Mouse (Mus musculus): ENCODE results near the gene Zfand4. TPM values are rescaled to one million over a fixed set of nuclear protein-coding genes. Genes with fewer than 3 reads are reported as not detected.

The Zfand4 gene
- polyA plus RNA-seq, 1 experiment from 2014 or later, result 8.3 TPM

DNA sequence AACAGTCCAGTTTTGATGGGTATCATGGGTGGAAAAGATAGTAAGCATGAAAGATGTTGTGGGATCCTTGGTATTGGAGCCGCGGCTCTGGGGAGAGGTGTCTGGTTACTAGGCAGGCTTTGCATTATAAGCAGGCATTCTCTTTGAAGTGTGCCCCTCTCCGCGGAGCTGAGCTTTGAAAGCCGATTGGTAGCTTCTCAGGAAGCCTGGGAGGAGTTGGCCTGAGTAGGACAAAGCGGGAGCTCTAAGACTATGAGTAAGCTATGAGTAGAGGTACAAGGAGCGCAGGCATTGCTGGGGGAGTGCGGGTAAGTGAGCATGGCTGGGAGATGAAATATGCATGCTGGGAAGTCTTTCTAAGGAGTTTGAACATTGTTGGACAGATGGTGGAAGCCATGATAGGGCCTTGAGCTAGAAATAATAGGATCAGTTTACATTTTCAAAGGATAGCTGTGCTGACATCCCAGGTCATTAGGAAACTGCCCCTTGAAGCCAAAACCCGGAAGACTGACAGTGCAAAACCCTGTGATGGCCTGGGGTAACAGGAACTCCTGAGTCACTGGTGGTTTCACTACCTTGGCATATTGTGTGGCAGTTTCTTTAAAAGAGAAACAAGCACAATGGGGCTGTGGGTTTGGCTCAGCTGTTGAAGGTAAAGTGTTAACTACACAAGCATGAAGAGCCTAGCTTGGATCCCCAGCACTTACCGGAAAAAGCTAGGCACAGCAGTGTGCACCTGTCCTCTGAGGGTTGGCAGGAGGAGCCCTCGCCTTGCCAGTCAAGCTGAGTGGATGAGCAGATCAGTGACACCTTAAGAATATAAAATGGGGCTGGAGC lies 2.5 kb downstream of the Zfand4 start:
- Histone ChIP-seq H3K9me3 (no peaks in the 10 kb centered on the region), H3K4me1 (peaks cover 21% of the 10 kb centered on the region), H3K4me3 (peak overlapping the region; percentile 16), H3K36me3 (no peaks in the 10 kb centered on the region), H3K27me3 (no peaks in the 10 kb centered on the region), H3K27ac (replicated peaks) (peak overlapping the region; percentile 57), H3K9ac (replicated peaks) (no peak overlapping the region), H3K4me2 (replicated peaks) (peak overlapping the region; percentile 38)
- WGBS, result 15% methylated on average over 11 of the region's 11 CpGs
- ATAC-seq (replicated peaks), result peak; percentile 54

DNA sequence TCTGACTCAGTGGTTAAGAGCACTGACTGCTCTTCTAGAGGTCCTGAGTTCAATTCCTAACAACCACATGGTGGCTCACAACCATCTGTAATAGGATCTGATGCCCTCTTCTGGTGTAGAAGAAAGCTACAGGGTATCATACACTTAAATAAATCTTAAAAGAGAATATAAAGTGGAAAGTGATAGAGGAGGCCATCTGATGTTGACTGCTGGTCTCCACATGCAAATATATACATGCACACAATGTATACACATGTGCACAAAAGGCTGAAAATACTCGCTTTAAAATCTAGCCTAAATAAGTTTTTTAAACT lies 3.0 kb downstream of the Zfand4 start:
- no peak overlapping the region for H3K27ac ChIP-seq (replicated peaks)
- H3K4me1 ChIP-seq, result peaks cover 21% of the 10 kb centered on the region
- no peaks in the 10 kb centered on the region for H3K27me3 ChIP-seq
- H3K9me3 ChIP-seq, result no peaks in the 10 kb centered on the region
- no peak overlapping the region for H3K4me3 ChIP-seq
- 96% methylated on average over 1 of the region's 1 CpGs for WGBS
- no peak overlapping the region for H3K4me2 ChIP-seq (replicated peaks)
- H3K36me3 ChIP-seq, result no peaks in the 10 kb centered on the region
- ATAC-seq (replicated peaks), result no peak
- no peak overlapping the region for H3K9ac ChIP-seq (replicated peaks)

DNA sequence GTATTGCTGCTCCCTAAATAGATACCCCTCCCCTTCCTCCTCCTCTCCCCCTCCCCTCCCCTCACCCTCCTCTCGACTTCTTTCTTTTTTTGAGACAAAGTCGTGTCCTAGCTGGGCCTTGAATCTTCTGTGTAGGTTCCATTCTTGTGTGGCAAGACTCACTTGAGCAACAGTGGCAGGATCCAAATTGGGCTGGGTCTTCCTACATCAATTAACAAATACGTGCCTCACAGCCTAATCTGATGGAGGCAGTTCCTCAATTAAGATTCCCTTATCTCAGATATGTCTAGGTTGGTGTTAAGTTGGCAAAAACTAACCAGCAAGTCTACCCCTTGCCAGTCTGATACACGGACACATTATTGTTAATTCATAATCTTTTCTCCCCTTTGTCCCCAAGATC lies 11.7 kb downstream of the Zfand4 start:
- 63% methylated on average over 4 of the region's 4 CpGs for WGBS

DNA sequence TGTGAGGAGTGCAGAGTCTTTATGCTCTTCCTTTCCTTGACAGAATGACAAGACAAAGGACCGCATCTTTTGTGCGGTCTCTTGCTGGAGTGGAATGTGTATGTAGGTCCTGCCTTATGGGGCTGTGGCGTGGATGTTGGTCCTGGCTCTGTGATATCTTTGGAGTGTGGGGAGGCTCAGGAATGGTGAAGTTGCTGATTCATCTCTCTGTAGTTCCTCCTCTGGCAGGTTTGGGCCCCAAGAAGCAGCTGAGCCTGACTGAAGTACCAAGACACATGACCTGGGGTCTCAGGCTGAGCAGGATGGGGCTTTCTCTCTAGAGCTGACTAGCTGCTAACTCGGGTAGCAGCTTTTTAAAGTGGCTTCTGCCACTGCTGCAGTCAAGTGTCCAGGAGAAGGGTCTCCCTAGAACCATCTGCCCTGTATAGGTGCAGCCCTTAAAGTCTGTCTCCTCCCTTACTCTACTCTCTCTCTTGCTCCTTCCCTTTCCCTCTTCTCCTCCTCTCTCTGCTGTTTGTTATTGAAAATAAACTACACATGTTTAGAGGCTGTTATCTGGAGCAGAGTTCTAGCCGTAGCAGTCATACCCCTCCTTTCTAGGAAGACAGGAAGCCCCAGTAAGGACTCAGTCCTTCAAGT lies 14.8 kb downstream of the Zfand4 start:
- H3K4me1 ChIP-seq, result no peaks in the 10 kb centered on the region
- no peak overlapping the region for H3K4me3 ChIP-seq
- no peak overlapping the region for H3K4me2 ChIP-seq (replicated peaks)
- H3K36me3 ChIP-seq, result 0 out of 2 replicates have a peak, but pooled peaks cover 9% of the 10 kb centered on the region
- WGBS, result 86% methylated on average over 5 of the region's 5 CpGs
- no peaks in the 10 kb centered on the region for H3K27me3 ChIP-seq
- no peak overlapping the region for H3K9ac ChIP-seq (replicated peaks)
- no peaks in the 10 kb centered on the region for H3K9me3 ChIP-seq
- no peak for ATAC-seq (replicated peaks)
- no peak overlapping the region for H3K27ac ChIP-seq (replicated peaks)

More for the DNA sequence above, 11.7 kb downstream of the Zfand4 start:
- no peaks in the 10 kb centered on the region for H3K9me3 ChIP-seq
- no peaks in the 10 kb centered on the region for H3K27me3 ChIP-seq
- 0 out of 2 replicates have a peak, but pooled peaks cover 9% of the 10 kb centered on the region for H3K36me3 ChIP-seq
- H3K9ac ChIP-seq (replicated peaks), result no peak overlapping the region
- no peak overlapping the region for H3K27ac ChIP-seq (replicated peaks)
- no peaks in the 10 kb centered on the region for H3K4me1 ChIP-seq
- no peak overlapping the region for H3K4me2 ChIP-seq (replicated peaks)
- ATAC-seq (replicated peaks), result no peak
- no peak overlapping the region for H3K4me3 ChIP-seq

DNA sequence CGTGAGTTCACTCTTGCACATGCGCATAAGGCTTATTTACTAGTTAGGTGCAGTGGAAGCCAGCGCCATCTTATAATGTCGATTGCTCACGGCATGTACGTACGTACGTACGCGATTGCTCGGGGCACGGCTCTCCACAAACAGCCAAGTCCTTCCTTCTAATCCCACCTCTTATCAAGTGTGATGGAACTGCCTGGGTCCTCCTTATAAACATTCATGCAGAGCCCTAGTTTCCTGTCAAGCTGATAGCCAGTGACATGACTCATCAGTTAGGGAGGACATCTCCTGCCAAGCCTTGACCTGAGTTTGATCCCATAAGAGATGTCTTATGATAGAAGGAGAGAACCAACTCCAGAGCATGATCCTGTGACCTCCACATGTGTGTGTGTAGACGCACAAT lies 17.0 kb downstream of the Zfand4 start:
- 97% methylated on average over 13 of the region's 13 CpGs for WGBS
- H3K9me3 ChIP-seq, result no peaks in the 10 kb centered on the region
- no peak overlapping the region for H3K9ac ChIP-seq (replicated peaks)
- 0 out of 2 replicates have a peak, but pooled peaks cover 2% of the 10 kb centered on the region for H3K36me3 ChIP-seq
- H3K4me3 ChIP-seq, result no peak overlapping the region
- no peaks in the 10 kb centered on the region for H3K4me1 ChIP-seq
- no peak overlapping the region for H3K27ac ChIP-seq (replicated peaks)
- H3K4me2 ChIP-seq (replicated peaks), result no peak overlapping the region
- H3K27me3 ChIP-seq, result no peaks in the 10 kb centered on the region
- no peak for ATAC-seq (replicated peaks)

DNA sequence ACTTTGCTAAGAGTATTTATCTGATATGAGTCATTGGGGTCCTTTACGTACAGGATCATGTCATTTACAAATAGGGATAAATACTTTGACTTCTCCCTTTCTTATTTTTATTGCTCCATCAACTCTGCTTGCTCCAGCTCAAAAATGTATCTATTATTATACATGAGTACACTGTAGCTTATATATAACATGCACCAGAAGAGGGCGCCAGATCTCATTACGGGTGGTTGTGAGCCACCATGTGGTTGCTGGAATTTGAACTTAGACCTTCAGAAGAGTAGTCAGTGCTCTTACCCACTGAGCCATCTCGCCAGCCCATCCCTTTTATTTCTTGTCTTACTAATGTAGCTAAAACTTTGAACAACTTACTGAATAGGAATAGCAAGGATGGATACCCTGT lies 18.5 kb downstream of the Zfand4 start:
- no peak for ATAC-seq (replicated peaks)

DNA sequence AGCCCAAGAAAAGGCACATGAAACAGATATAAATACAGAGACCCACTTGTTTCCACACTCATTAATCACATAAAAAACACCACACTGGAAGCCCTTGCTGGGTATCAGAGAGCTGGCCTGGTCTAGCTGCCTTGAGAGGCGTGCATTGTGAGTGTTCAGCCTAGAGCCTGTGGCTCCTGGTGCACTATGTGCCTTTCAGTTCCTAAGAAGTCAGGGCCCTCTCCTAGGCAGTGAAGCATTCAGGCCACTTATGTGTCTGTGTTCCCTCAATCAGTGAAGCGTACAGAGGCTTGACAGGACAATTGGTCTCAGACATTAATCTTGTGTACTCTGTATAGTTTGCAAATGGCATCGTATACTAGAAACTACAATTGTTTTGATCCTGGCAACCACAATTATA lies 19.3 kb downstream of the Zfand4 start:
- Histone ChIP-seq H3K4me2 (replicated peaks) (no peak overlapping the region), H3K4me1 (no peaks in the 10 kb centered on the region), H3K4me3 (no peak overlapping the region), H3K9ac (replicated peaks) (no peak overlapping the region), H3K27ac (replicated peaks) (no peak overlapping the region), H3K27me3 (no peaks in the 10 kb centered on the region), H3K9me3 (no peaks in the 10 kb centered on the region), H3K36me3 (no peaks in the 10 kb centered on the region)
- WGBS, result 88% methylated on average over 3 of the region's 3 CpGs
- no peak for ATAC-seq (replicated peaks)

More for the DNA sequence above, 18.5 kb downstream of the Zfand4 start:
- Histone ChIP-seq H3K36me3 (no peaks in the 10 kb centered on the region), H3K4me2 (replicated peaks) (no peak overlapping the region), H3K27ac (replicated peaks) (no peak overlapping the region), H3K27me3 (no peaks in the 10 kb centered on the region), H3K9me3 (no peaks in the 10 kb centered on the region), H3K9ac (replicated peaks) (no peak overlapping the region), H3K4me1 (no peaks in the 10 kb centered on the region), H3K4me3 (no peak overlapping the region)
- 56% methylated on average over 4 of the region's 4 CpGs for WGBS

DNA sequence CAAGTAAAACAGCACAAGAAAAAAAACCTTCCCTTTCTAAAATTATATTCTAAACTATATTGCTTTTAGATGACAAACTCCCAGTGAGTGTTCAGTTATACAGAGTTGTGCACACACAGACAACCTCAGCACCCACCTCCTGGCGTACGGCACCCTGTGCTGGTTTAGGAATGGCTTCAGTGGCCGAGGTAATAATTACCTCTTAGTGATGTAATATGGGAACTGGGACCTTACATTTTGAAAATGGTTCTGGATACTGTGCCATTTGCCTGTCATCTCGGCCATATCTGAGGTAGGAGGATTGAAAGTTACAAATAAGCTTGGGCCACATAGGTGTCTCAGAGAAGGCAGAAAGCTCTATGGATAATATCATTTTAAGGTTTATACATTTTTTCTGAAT lies 22.3 kb downstream of the Zfand4 start:
- H3K4me1 ChIP-seq, result no peaks in the 10 kb centered on the region
- H3K9me3 ChIP-seq, result no peaks in the 10 kb centered on the region
- WGBS, result 93% methylated on average over 4 of the region's 4 CpGs
- H3K4me3 ChIP-seq, result no peak overlapping the region
- H3K9ac ChIP-seq (replicated peaks), result no peak overlapping the region
- H3K36me3 ChIP-seq, result no peaks in the 10 kb centered on the region
- ATAC-seq (replicated peaks), result no peak
- no peak overlapping the region for H3K4me2 ChIP-seq (replicated peaks)
- H3K27me3 ChIP-seq, result no peaks in the 10 kb centered on the region
- H3K27ac ChIP-seq (replicated peaks), result no peak overlapping the region

DNA sequence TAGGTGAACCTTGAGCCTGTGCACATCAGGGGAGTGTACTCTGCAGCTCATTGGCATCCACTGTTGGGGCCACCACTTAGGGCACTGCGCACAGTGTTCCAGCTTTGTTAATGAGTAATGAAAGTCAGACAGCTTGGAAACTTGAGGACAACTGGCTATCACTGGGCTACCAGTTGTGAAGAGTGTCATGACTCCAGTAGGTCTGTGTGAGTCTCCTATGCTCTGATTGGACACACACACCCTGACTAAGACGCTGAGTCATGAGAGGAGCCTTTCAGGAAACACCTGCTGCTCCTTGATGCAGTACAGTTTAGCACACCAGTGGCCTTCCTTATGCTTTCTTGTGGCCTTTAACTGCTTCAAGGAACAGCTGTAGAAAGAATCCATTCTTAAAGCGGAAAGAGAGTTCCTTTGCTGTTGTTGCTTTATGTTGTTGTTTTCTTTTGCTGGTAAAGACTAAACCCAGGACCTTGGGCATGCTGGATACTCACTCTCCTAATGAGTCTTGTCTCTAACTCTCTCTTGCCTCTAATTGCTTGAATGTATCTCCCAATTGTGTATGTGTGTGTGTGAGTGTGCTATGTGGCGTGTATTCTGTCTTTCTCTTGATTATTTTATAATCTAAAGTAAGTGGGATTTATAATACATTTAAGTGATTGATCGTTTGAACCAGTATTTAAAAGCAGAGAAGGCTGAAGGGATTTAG lies 23.0 kb downstream of the Zfand4 start:
- H3K4me2 ChIP-seq (replicated peaks), result no peak overlapping the region

DNA sequence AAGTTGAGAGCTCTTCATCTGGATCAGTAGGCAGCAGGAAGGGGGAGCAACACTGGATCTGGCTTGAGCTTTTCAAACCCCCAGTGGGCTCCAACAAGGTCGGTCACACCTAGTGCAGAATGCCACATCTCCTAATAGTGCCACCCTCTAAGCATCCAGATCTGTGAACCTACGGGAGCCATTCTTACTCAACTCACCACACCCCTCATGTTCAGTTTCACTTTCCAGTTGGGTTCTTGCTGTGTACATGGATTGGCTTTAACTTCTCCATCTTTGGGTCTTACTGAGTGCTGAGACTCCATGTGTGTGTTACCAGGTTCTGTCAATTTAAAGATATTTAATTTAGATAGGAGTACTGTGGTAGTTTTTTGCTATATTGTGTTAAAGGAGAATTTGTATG lies 47.4 kb downstream of the Zfand4 start:
- Histone ChIP-seq H3K27ac (replicated peaks) (no peak overlapping the region), H3K9me3 (no peaks in the 10 kb centered on the region), H3K9ac (replicated peaks) (no peak overlapping the region), H3K4me1 (no peaks in the 10 kb centered on the region), H3K4me3 (no peak overlapping the region), H3K36me3 (no peaks in the 10 kb centered on the region), H3K4me2 (replicated peaks) (no peak overlapping the region), H3K27me3 (no peaks in the 10 kb centered on the region)
- ATAC-seq (replicated peaks), result no peak
- 94% methylated on average over 2 of the region's 2 CpGs for WGBS

More for the DNA sequence above, 23.0 kb downstream of the Zfand4 start:
- WGBS, result 87% methylated on average over 5 of the region's 5 CpGs
- Histone ChIP-seq H3K9me3 (no peaks in the 10 kb centered on the region), H3K27me3 (no peaks in the 10 kb centered on the region), H3K9ac (replicated peaks) (no peak overlapping the region), H3K4me1 (no peaks in the 10 kb centered on the region), H3K36me3 (no peaks in the 10 kb centered on the region), H3K27ac (replicated peaks) (no peak overlapping the region), H3K4me3 (no peak overlapping the region)
- no peak for ATAC-seq (replicated peaks)

DNA sequence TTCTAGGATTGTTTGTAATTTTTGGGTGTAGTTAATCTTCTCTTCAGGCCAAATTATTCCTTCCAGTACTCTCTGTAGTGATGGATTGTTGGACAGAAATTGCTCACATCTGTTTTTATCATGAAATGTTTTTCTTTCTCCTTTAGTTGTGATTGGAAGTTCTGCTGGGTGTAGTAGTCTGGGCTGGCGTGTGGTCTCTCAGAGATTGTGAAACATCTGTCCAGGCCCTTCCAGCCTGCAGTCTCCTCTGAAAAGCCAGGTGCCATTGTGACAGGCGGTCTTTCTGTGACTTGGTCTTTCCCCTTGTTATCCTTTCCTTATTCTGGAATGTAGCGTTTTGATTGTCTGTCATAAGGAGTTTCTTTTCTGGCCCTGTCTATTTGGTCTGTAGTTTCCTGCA lies 55.2 kb downstream of the Zfand4 start:
- Histone ChIP-seq H3K36me3 (no peaks in the 10 kb centered on the region), H3K4me2 (replicated peaks) (no peak overlapping the region), H3K4me3 (no peak overlapping the region), H3K27ac (replicated peaks) (no peak overlapping the region), H3K27me3 (no peaks in the 10 kb centered on the region), H3K4me1 (no peaks in the 10 kb centered on the region), H3K9me3 (no peaks in the 10 kb centered on the region), H3K9ac (replicated peaks) (no peak overlapping the region)
- ATAC-seq (replicated peaks), result no peak
- 83% methylated on average over 3 of the region's 3 CpGs for WGBS

DNA sequence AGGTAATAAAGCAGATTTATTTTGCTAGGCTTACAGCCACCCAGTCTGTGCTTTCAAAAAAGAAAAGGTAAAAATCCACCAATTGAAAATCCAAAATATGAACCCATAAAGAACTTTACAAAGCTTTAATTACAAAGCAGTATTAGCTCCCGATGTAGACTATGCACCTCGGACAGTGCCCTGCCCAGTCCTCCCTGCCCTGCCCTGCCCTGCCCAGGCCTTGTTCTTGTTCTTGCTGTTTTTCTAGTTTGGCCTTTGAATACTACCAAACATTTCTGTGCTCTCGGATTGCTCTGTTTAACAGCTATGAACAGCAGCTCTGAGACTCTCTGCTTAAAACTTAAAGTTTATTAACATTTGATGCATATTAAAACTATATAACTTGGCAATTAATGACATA lies 62.6 kb downstream of the Zfand4 start:
- WGBS, result 87% methylated on average over 3 of the region's 3 CpGs
- ATAC-seq (replicated peaks), result no peak

More for the DNA sequence above, 62.6 kb downstream of the Zfand4 start:
- Histone ChIP-seq H3K27ac (replicated peaks) (no peak overlapping the region), H3K4me3 (no peak overlapping the region), H3K9me3 (no peaks in the 10 kb centered on the region), H3K36me3 (no peaks in the 10 kb centered on the region), H3K27me3 (no peaks in the 10 kb centered on the region), H3K4me2 (replicated peaks) (no peak overlapping the region), H3K9ac (replicated peaks) (no peak overlapping the region), H3K4me1 (no peaks in the 10 kb centered on the region)

Measured in forebrain, embryonic 15.5 days (tissue).